Mouse (Mus musculus) lung, embryonic 15.5 days (tissue): Measurements from ENCODE around the gene Fa2h. TPM values are rescaled to one million over a fixed set of nuclear protein-coding genes. Genes with fewer than 3 reads are reported as not detected.

Experiments used
- ATAC-seq: fragments of 200-750 bp; cut with Nextera tagmentation; 2 replicates; pipeline ENCODE4 v1.8.0; 2017; ENCODE audit warnings: moderate number of reproducible peaks, borderline replicate concordance; ENCODE audit not compliant: low FRiP score, low TSS enrichment; ENCODE audit errors: extremely low read depth
- H3K27ac ChIP-seq: fragments of 300-500 bp; sonication (generic); 2 replicates; pipeline ENCODE4 v1.5.1; 2015; ENCODE audit warnings: moderate library complexity, mild to moderate bottlenecking, inconsistent platforms
- H3K27me3 ChIP-seq: fragments of 300-500 bp; sonication (generic); 2 replicates; pipeline ENCODE4 v1.6.1; 2015; ENCODE audit warnings: inconsistent platforms
- H3K36me3 ChIP-seq: fragments of 300-500 bp; sonication (generic); 2 replicates; pipeline ENCODE4 v1.6.1; 2015; ENCODE audit warnings: inconsistent platforms
- H3K4me1 ChIP-seq: fragments of 300-500 bp; sonication (generic); 2 replicates; pipeline ENCODE4 v1.6.1; 2015; ENCODE audit warnings: inconsistent platforms
- H3K4me2 ChIP-seq: fragments of 300-500 bp; sonication (generic); 2 replicates; pipeline ENCODE4 v1.6.1; 2015; ENCODE audit warnings: inconsistent platforms, mild to moderate bottlenecking, moderate library complexity
- H3K4me3 ChIP-seq: fragments of 300-500 bp; sonication (generic); 2 replicates; pipeline ENCODE4 v1.5.1; 2015; ENCODE audit warnings: mild to moderate bottlenecking, inconsistent platforms
- H3K9ac ChIP-seq: fragments of 300-500 bp; sonication (generic); 2 replicates; pipeline ENCODE4 v1.6.1; 2015; ENCODE audit warnings: inconsistent platforms
- H3K9me3 ChIP-seq: fragments of 300-500 bp; sonication (generic); 2 replicates; pipeline ENCODE4 v1.6.1; 2016; ENCODE audit warnings: inconsistent platforms
- WGBS: fragments of 180-500 bp; shearing (Covaris S2); methylation state at CpG from one replicate; pipeline ENCODE4 v1.1.7; 2015; 5-methylcytosine and 5-hydroxymethylcytosine counted together
- polyA plus RNA-seq: library from polyadenylated mRNA; unstranded; fragments of >200 nt; fragmentation: Nextera tagmentation; extraction: Ambion mirVana; gene quantifications from 2 replicates; pipeline ENCODE4 v1.2.1, GENCODE M21; 2015

The Fa2h gene
- polyA plus RNA-seq, 1 experiment from 2014 or later = 0.17 TPM

DNA sequence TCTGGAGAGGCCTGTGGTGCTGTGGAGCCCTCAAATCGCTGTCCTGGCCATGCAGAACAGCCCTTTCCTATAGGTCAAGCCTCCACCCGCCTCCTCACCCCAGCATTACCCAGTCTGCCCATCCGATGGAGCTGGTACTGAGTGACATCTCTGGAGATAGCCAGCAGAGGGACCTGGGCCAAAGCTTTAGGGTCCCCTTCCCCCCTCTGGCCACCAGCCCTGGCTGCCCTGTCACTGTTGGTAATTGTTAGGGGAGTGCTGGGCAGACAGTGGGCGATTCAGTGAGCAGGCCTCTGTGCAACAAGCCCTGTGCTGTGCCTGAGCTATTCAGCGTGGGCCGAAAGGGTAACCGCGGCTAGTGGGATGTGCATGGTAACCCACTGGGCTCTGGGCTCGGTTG lies 40.1 kb downstream of the Fa2h start:
- Histone ChIP-seq H3K4me1 (no peaks in the 10 kb centered on the region), H3K27ac (no peak overlapping the region), H3K9ac (no peak overlapping the region), H3K4me2 (no peak overlapping the region), H3K9me3 (no peaks in the 10 kb centered on the region), H3K4me3 (no peak overlapping the region), H3K27me3 (no peaks in the 10 kb centered on the region), H3K36me3 (no peaks in the 10 kb centered on the region)
- no peak for ATAC-seq
- WGBS = 74% methylated on average over 9 of the region's 9 CpGs

GRCm38 (mm10) chr8:111352289-111352688 lies 41.3 kb downstream of the Fa2h start:
- no peak for ATAC-seq
- no peaks in the 10 kb centered on the region for H3K36me3 ChIP-seq
- no peaks in the 10 kb centered on the region for H3K27me3 ChIP-seq
- WGBS = 77% methylated on average over 5 of the region's 5 CpGs
- no peak overlapping the region for H3K27ac ChIP-seq
- no peaks in the 10 kb centered on the region for H3K9me3 ChIP-seq
- no peaks in the 10 kb centered on the region for H3K4me1 ChIP-seq
- H3K4me2 ChIP-seq = no peak overlapping the region
- H3K4me3 ChIP-seq = no peak overlapping the region
- H3K9ac ChIP-seq = no peak overlapping the region

DNA sequence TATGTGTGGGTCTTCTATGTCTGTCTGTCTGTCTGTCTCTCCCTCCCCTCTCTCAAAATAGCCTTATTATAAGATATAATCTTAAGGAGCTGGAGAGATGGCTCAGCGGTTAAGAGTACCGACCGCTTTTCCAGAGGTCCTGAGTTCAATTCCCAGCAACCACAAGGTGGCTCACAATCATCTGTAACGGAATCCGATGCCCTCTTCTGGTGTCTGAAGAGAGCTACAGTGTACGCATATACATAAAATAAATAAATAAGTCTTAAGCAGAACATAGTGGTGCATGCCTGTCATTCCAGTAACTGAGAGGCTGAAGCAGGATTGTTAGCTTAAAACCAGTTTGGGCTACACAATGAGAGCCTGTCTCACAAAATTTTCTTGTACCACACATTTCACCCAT lies 43.0 kb downstream of the Fa2h start:
- Histone ChIP-seq H3K9ac (no peak overlapping the region), H3K27me3 (no peaks in the 10 kb centered on the region), H3K27ac (no peak overlapping the region), H3K4me3 (no peak overlapping the region), H3K4me1 (no peaks in the 10 kb centered on the region), H3K4me2 (no peak overlapping the region), H3K36me3 (no peaks in the 10 kb centered on the region), H3K9me3 (no peaks in the 10 kb centered on the region)
- WGBS = 81% methylated on average over 6 of the region's 6 CpGs
- no peak for ATAC-seq

DNA sequence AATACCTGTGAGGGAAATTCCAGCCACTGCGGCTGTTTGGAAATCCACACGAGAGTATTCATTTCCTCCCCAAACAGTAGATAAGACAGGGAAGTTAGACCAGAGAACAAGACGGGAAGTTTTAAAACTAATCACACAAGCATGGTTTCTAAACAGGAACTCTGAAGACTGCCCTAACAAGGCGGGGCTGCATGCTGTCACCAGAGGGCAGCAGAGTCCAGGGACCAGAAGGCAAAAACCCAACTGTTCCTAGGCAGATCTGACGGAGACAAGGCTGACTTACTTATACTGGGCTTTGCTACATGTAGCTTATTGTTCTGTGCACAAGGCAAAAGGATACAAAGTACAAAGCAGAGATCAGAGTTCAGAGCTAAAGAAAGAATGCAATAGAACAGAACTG lies 50.4 kb downstream of the Fa2h start:
- WGBS = 2% methylated on average over 5 of the region's 5 CpGs
- no peaks in the 10 kb centered on the region for H3K36me3 ChIP-seq
- no peak for ATAC-seq
- no peaks in the 10 kb centered on the region for H3K9me3 ChIP-seq
- no peaks in the 10 kb centered on the region for H3K27me3 ChIP-seq
- no peak overlapping the region for H3K4me3 ChIP-seq
- H3K27ac ChIP-seq = no peak overlapping the region
- no peak overlapping the region for H3K9ac ChIP-seq
- no peak overlapping the region for H3K4me2 ChIP-seq
- 0 out of 2 replicates have a peak, but pooled peaks cover 4% of the 10 kb centered on the region for H3K4me1 ChIP-seq

- Histone ChIP-seq H3K4me1 (0 out of 2 replicates have a peak, but pooled peaks cover 12% of the 10 kb centered on the region), H3K9ac (no peak overlapping the region), H3K4me2 (no peak overlapping the region), H3K27ac (no peak overlapping the region), H3K9me3 (no peaks in the 10 kb centered on the region), H3K4me3 (no peak overlapping the region), H3K36me3 (no peaks in the 10 kb centered on the region), H3K27me3 (no peaks in the 10 kb centered on the region)
- ATAC-seq = no peak
- 60% methylated on average over 3 of the region's 3 CpGs for WGBS
Observed at GRCm38 (mm10) chr8:111340186-111340585, 53.4 kb downstream of the Fa2h start.

- H3K9me3 ChIP-seq = no peaks in the 10 kb centered on the region
- peak overlapping the region; percentile 48 for H3K4me3 ChIP-seq
- peak overlapping the region; percentile 86 for H3K4me2 ChIP-seq
- WGBS = 30% methylated on average over 12 of the region's 12 CpGs
- peak overlapping the region; percentile 27; the same call in 1 of the 2 replicates for H3K27ac ChIP-seq
- H3K27me3 ChIP-seq = no peaks in the 10 kb centered on the region
- 0 out of 2 replicates have a peak, but pooled peaks cover 12% of the 10 kb centered on the region for H3K4me1 ChIP-seq
- no peak for ATAC-seq
- no peaks in the 10 kb centered on the region for H3K36me3 ChIP-seq
- H3K9ac ChIP-seq = no peak overlapping the region; the same call in 1 of the 2 replicates
Observed at GRCm38 (mm10) chr8:111338370-111339208, 55.0 kb downstream of the Fa2h start.

- Histone ChIP-seq H3K9me3 (no peaks in the 10 kb centered on the region), H3K27me3 (no peaks in the 10 kb centered on the region), H3K27ac (peak within 1 kb of the TSS; percentile 27), H3K4me1 (0 out of 2 replicates have a peak, but pooled peaks cover 12% of the 10 kb centered on the region), H3K36me3 (no peaks in the 10 kb centered on the region), H3K9ac (peak within 1 kb of the TSS; percentile 36), H3K4me2 (peak within 1 kb of the TSS; percentile 86), H3K4me3 (peak within 1 kb of the TSS; percentile 48)
- WGBS = 1% methylated on average over 29 of the region's 29 CpGs
- ATAC-seq = peak; percentile 31; the same call in 1 of the 2 replicates
Observed at GRCm38 (mm10) chr8:111337890-111338347, 55.7 kb downstream of the Fa2h start, which contains the start of gene Mlkl. Gene Mlkl, minus strand, starts transcription at chr8:111338177.

DNA sequence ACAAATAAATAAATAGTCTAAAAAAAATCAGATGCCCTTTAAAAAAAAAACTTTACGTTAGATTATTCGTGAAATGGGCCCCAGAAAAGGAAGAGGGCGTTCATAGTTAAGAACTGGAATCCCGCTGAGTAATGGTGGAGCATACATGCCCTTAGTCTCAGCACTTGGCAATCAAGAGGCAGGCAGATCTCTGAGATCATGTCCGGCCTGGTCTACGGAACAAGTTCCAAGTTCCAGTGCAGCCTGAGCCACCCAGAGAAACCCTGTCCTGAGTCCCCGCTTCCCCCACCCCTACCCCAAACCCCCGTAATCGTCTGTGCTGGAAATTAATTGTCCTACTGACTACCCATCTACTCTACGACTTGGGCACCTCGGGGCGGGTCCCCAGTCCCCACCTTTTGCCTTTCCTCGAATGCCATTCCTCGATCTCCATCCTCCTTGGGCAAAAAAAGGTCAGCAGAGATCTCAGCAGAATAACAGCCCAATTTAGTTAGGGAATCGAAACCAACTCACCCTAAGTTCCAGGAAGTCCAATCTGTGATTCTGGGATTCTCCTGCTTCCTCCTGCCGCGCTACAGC lies 56.2 kb downstream of the Fa2h start:
- Histone ChIP-seq H3K4me2 (peak overlapping the region; percentile 86), H3K9ac (peak overlapping the region; percentile 36), H3K4me1 (0 out of 2 replicates have a peak, but pooled peaks cover 12% of the 10 kb centered on the region), H3K27ac (0 out of 2 replicates have a peak overlapping the region, but pooled peaks have one; percentile 27), H3K9me3 (no peaks in the 10 kb centered on the region), H3K4me3 (peak overlapping the region; percentile 48), H3K27me3 (no peaks in the 10 kb centered on the region), H3K36me3 (no peaks in the 10 kb centered on the region)
- 20% methylated on average over 17 of the region's 17 CpGs for WGBS
- ATAC-seq = no peak

GRCm38 (mm10) chr8:111336692-111337091 lies 56.9 kb downstream of the Fa2h start:
- Histone ChIP-seq H3K4me3 (no peak overlapping the region), H3K4me1 (0 out of 2 replicates have a peak, but pooled peaks cover 12% of the 10 kb centered on the region), H3K9me3 (no peaks in the 10 kb centered on the region), H3K9ac (no peak overlapping the region), H3K27me3 (no peaks in the 10 kb centered on the region), H3K36me3 (no peaks in the 10 kb centered on the region), H3K27ac (no peak overlapping the region), H3K4me2 (no peak overlapping the region)
- no peak for ATAC-seq
- 82% methylated on average over 4 of the region's 4 CpGs for WGBS

- 70% methylated on average over 6 of the region's 6 CpGs for WGBS
- no peak overlapping the region for H3K9ac ChIP-seq
- no peak for ATAC-seq
Observed at GRCm38 (mm10) chr8:111325222-111325790, 68.3 kb downstream of the Fa2h start.

GRCm38 (mm10) chr8:111314729-111315128 lies 78.9 kb downstream of the Fa2h start:
- H3K27me3 ChIP-seq = no peaks in the 10 kb centered on the region
- no peak overlapping the region for H3K4me3 ChIP-seq
- no peak for ATAC-seq
- WGBS = 81% methylated on average over 12 of the region's 12 CpGs
- H3K27ac ChIP-seq = no peak overlapping the region
- H3K9me3 ChIP-seq = no peaks in the 10 kb centered on the region
- no peak overlapping the region for H3K4me2 ChIP-seq
- no peaks in the 10 kb centered on the region for H3K36me3 ChIP-seq
- H3K9ac ChIP-seq = no peak overlapping the region
- no peaks in the 10 kb centered on the region for H3K4me1 ChIP-seq

More at GRCm38 (mm10) chr8:111325222-111325790, 68.3 kb downstream of the Fa2h start:
- Histone ChIP-seq H3K4me2 (no peak overlapping the region), H3K4me3 (no peak overlapping the region), H3K27me3 (no peaks in the 10 kb centered on the region), H3K36me3 (no peaks in the 10 kb centered on the region), H3K27ac (no peak overlapping the region), H3K4me1 (no peaks in the 10 kb centered on the region), H3K9me3 (no peaks in the 10 kb centered on the region)
